Mouse (Mus musculus) activated CD4-positive, CD25-positive, alpha-beta regulatory T cell, adult 9 weeks (primary cell): Measurements from ENCODE around the gene Snf8. TPM values are rescaled to one million over a fixed set of nuclear protein-coding genes. Genes with fewer than 3 reads are reported as not detected.

Source experiments
- polyA plus RNA-seq: library from polyadenylated mRNA; unstranded; fragments of 100-300 nt; shearing (Covaris generic); gene quantifications from one replicate; pipeline ENCODE4 v1.2.1, GENCODE M21; 2017

Snf8 gene
- polyA plus RNA-seq = 82.3 TPM

GRCm38 (mm10) chr11:96034596-96035052 lies at the start of gene Snf8:
TSS of gene Snf8 (plus strand) at chr11:96034885.

GRCm38 (mm10) chr11:96005403-96006271 lies 29.0 kb upstream of the Snf8 start, which contains the start of gene Igf2bp1:
TSS of gene Igf2bp1 (minus strand) at chr11:96005940.

GRCm38 (mm10) chr11:96065215-96065911 lies 30.7 kb downstream of the Snf8 start, which contains the start of gene Ube2z:
TSS of gene Ube2z (minus strand) at chr11:96065388.

GRCm38 (mm10) chr11:96075509-96076220 lies 41.0 kb downstream of the Snf8 start, which contains the start of gene Atp5g1:
TSS of gene Atp5g1 (minus strand) at chr11:96075670.

Other genes starting within 250 kb of the Snf8 start
- not detected for gene Phospho1, start 210.4 kb upstream of the Snf8 start, polyA plus RNA-seq
- 50.0 TPM for gene Gngt2, start 197.7 kb upstream of the Snf8 start, polyA plus RNA-seq
- 64.6 TPM for gene Abi3, start 192.4 kb upstream of the Snf8 start, polyA plus RNA-seq
- gene B4galnt2, start 120.0 kb upstream of the Snf8 start, polyA plus RNA-seq = 0.21 TPM
- gene Igf2bp1, start 28.9 kb upstream of the Snf8 start, polyA plus RNA-seq = not detected
- not detected for gene Gip, start 10.3 kb upstream of the Snf8 start, polyA plus RNA-seq
- 8.9 TPM for gene Ube2z, start 30.5 kb downstream of the Snf8 start, polyA plus RNA-seq
- gene Atp5g1, start 40.8 kb downstream of the Snf8 start, polyA plus RNA-seq = 339 TPM
- gene Calcoco2, start 77.1 kb downstream of the Snf8 start, polyA plus RNA-seq = not detected
- not detected for gene Ttll6, start 98.9 kb downstream of the Snf8 start, polyA plus RNA-seq
- gene Hoxb13, start 159.4 kb downstream of the Snf8 start, polyA plus RNA-seq = not detected
- gene Hoxb9, start 236.6 kb downstream of the Snf8 start, polyA plus RNA-seq = not detected
- not detected for gene Hoxb8, start 247.0 kb downstream of the Snf8 start, polyA plus RNA-seq